Mouse (Mus musculus): Measurements from ENCODE around the gene Thegl. TPM values are rescaled to one million over a fixed set of nuclear protein-coding genes. Genes with fewer than 3 reads are reported as not detected.
A peak's percentile ranks its signal among the peaks of the same experiment; 100 is the strongest.

Thegl gene
- polyA plus RNA-seq, 1 experiment from 2014 or later, result not detected

GRCm38 (mm10) chr5:77074914-77075313 lies 59.1 kb downstream of the Thegl start:
- Histone ChIP-seq H3K9me3 (ENCODE audit: control insufficient read depth, low read length) (no peaks in the 10 kb centered on the region), H3K4me2 (ENCODE audit: low read length) (no peak overlapping the region), H3K27ac (replicated peaks in 1 of 2; ENCODE audit: control insufficient read depth in 1 of 2, insufficient read depth in 1 of 2, low read depth in 2 of 2, low read length in 2 of 2) (peak overlapping the region in 1 of 2 experiments; percentile 64; a peak in 3 of 4 replicates), H3K9ac (ENCODE audit: low read length) (no peak overlapping the region), H3K36me3 (ENCODE audit: control insufficient read depth, insufficient read depth, low read length) (no peaks in the 10 kb centered on the region), H3K4me3 (ENCODE audit: control insufficient read depth in 1 of 2, insufficient read depth in 1 of 2, low read depth in 1 of 2, low read length in 2 of 2) (no peak overlapping the region), H3K4me1 (ENCODE audit: control insufficient read depth in 2 of 2, insufficient read depth in 2 of 2, low read length in 2 of 2) (peaks cover 14 to 23% of the 10 kb centered on the region in 2 experiments), H3K27me3 (ENCODE audit: control insufficient read depth, insufficient read depth, low read length) (no peaks in the 10 kb centered on the region)
- WGBS, result 34% methylated on average over 2 of the region's 2 CpGs
- ATAC-seq (ENCODE audit: insufficient number of reproducible peaks, insufficient read depth, low FRiP score, low read depth), result peak; percentile 84

GRCm38 (mm10) chr5:77075951-77076350 lies 60.1 kb downstream of the Thegl start:
- no peak overlapping the region for H3K27ac ChIP-seq (replicated peaks in 1 of 2; ENCODE audit: control insufficient read depth in 1 of 2, insufficient read depth in 1 of 2, low read depth in 2 of 2, low read length in 2 of 2)
- no peaks in the 10 kb centered on the region for H3K36me3 ChIP-seq (ENCODE audit: control insufficient read depth, insufficient read depth, low read length)
- H3K27me3 ChIP-seq (ENCODE audit: control insufficient read depth, insufficient read depth, low read length), result no peaks in the 10 kb centered on the region
- peaks cover 14 to 23% of the 10 kb centered on the region in 2 experiments for H3K4me1 ChIP-seq (ENCODE audit: control insufficient read depth in 2 of 2, insufficient read depth in 2 of 2, low read length in 2 of 2)
- no peak for ATAC-seq (ENCODE audit: insufficient number of reproducible peaks, insufficient read depth, low FRiP score, low read depth)
- H3K4me3 ChIP-seq (ENCODE audit: control insufficient read depth in 1 of 2, insufficient read depth in 1 of 2, low read depth in 1 of 2, low read length in 2 of 2), result no peak overlapping the region
- H3K9me3 ChIP-seq (ENCODE audit: control insufficient read depth, low read length), result no peaks in the 10 kb centered on the region
- H3K4me2 ChIP-seq (ENCODE audit: low read length), result no peak overlapping the region
- H3K9ac ChIP-seq (ENCODE audit: low read length), result no peak overlapping the region
- 89% methylated on average over 4 of the region's 4 CpGs for WGBS

GRCm38 (mm10) chr5:77080761-77081160 lies 64.9 kb downstream of the Thegl start:
- Histone ChIP-seq H3K4me1 (ENCODE audit: control insufficient read depth in 2 of 2, insufficient read depth in 2 of 2, low read length in 2 of 2) (no peaks in the 10 kb centered on the region), H3K9ac (ENCODE audit: low read length) (no peak overlapping the region), H3K4me2 (ENCODE audit: low read length) (no peak overlapping the region), H3K36me3 (ENCODE audit: control insufficient read depth, insufficient read depth, low read length) (peaks cover 3% of the 10 kb centered on the region), H3K9me3 (ENCODE audit: control insufficient read depth, low read length) (no peaks in the 10 kb centered on the region), H3K27ac (replicated peaks in 1 of 2; ENCODE audit: control insufficient read depth in 1 of 2, insufficient read depth in 1 of 2, low read depth in 2 of 2, low read length in 2 of 2) (no peak overlapping the region), H3K27me3 (ENCODE audit: control insufficient read depth, insufficient read depth, low read length) (no peaks in the 10 kb centered on the region), H3K4me3 (ENCODE audit: control insufficient read depth in 1 of 2, insufficient read depth in 1 of 2, low read depth in 1 of 2, low read length in 2 of 2) (no peak overlapping the region)
- no peak for ATAC-seq (ENCODE audit: insufficient number of reproducible peaks, insufficient read depth, low FRiP score, low read depth)
- whole genome bisulfite sequencing, result 94% methylated on average over 4 of the region's 4 CpGs

GRCm38 (mm10) chr5:77082735-77083134 lies 66.9 kb downstream of the Thegl start:
- WGBS, result 71% methylated on average over 7 of the region's 7 CpGs
- peaks cover 21% of the 10 kb centered on the region for H3K36me3 ChIP-seq (ENCODE audit: control insufficient read depth, insufficient read depth, low read length)
- H3K4me1 ChIP-seq (ENCODE audit: control insufficient read depth in 2 of 2, insufficient read depth in 2 of 2, low read length in 2 of 2), result no peaks in the 10 kb centered on the region
- H3K9me3 ChIP-seq (ENCODE audit: control insufficient read depth, low read length), result no peaks in the 10 kb centered on the region
- H3K4me3 ChIP-seq (ENCODE audit: control insufficient read depth in 1 of 2, insufficient read depth in 1 of 2, low read depth in 1 of 2, low read length in 2 of 2), result no peak overlapping the region
- H3K9ac ChIP-seq (ENCODE audit: low read length), result no peak overlapping the region
- no peak overlapping the region for H3K27ac ChIP-seq (replicated peaks in 1 of 2; ENCODE audit: control insufficient read depth in 1 of 2, insufficient read depth in 1 of 2, low read depth in 2 of 2, low read length in 2 of 2)
- no peaks in the 10 kb centered on the region for H3K27me3 ChIP-seq (ENCODE audit: control insufficient read depth, insufficient read depth, low read length)
- ATAC-seq (ENCODE audit: insufficient number of reproducible peaks, insufficient read depth, low FRiP score, low read depth), result no peak
- H3K4me2 ChIP-seq (ENCODE audit: low read length), result no peak overlapping the region

- Histone ChIP-seq H3K4me3 (ENCODE audit: control insufficient read depth in 1 of 2, insufficient read depth in 1 of 2, low read depth in 1 of 2, low read length in 2 of 2) (no peak overlapping the region), H3K9ac (ENCODE audit: low read length) (no peak overlapping the region), H3K4me2 (ENCODE audit: low read length) (no peak overlapping the region), H3K36me3 (ENCODE audit: control insufficient read depth, insufficient read depth, low read length) (peaks cover 38% of the 10 kb centered on the region), H3K4me1 (ENCODE audit: control insufficient read depth in 2 of 2, insufficient read depth in 2 of 2, low read length in 2 of 2) (peaks cover 4 to 6% of the 10 kb centered on the region in 2 experiments; a peak in 2 of 4 replicates), H3K27ac (replicated peaks in 1 of 2; ENCODE audit: control insufficient read depth in 1 of 2, insufficient read depth in 1 of 2, low read depth in 2 of 2, low read length in 2 of 2) (no peak overlapping the region), H3K9me3 (ENCODE audit: control insufficient read depth, low read length) (no peaks in the 10 kb centered on the region), H3K27me3 (ENCODE audit: control insufficient read depth, insufficient read depth, low read length) (no peaks in the 10 kb centered on the region)
- 94% methylated on average over 4 of the region's 4 CpGs for WGBS
- no peak for ATAC-seq (ENCODE audit: insufficient number of reproducible peaks, insufficient read depth, low FRiP score, low read depth)
These were observed 68.6 kb downstream of the Thegl start for GRCm38 (mm10) chr5:77084418-77084817.

- H3K36me3 ChIP-seq (ENCODE audit: control insufficient read depth, insufficient read depth, low read length), result peaks cover 46% of the 10 kb centered on the region
- H3K4me3 ChIP-seq (ENCODE audit: control insufficient read depth in 1 of 2, insufficient read depth in 1 of 2, low read depth in 1 of 2, low read length in 2 of 2), result no peak overlapping the region
- H3K4me2 ChIP-seq (ENCODE audit: low read length), result no peak overlapping the region
- ATAC-seq (ENCODE audit: insufficient number of reproducible peaks, insufficient read depth, low FRiP score, low read depth), result no peak
- H3K27me3 ChIP-seq (ENCODE audit: control insufficient read depth, insufficient read depth, low read length), result no peaks in the 10 kb centered on the region
- no peak overlapping the region for H3K27ac ChIP-seq (replicated peaks in 1 of 2; ENCODE audit: control insufficient read depth in 1 of 2, insufficient read depth in 1 of 2, low read depth in 2 of 2, low read length in 2 of 2)
- H3K4me1 ChIP-seq (ENCODE audit: control insufficient read depth in 2 of 2, insufficient read depth in 2 of 2, low read length in 2 of 2), result peaks cover 7 to 17% of the 10 kb centered on the region in 2 experiments; a peak in 2 of 4 replicates
- H3K9ac ChIP-seq (ENCODE audit: low read length), result no peak overlapping the region
- no peaks in the 10 kb centered on the region for H3K9me3 ChIP-seq (ENCODE audit: control insufficient read depth, low read length)
- 84% methylated on average over 10 of the region's 10 CpGs for WGBS
These were observed 70.1 kb downstream of the Thegl start for GRCm38 (mm10) chr5:77085753-77086450.

- WGBS, result 88% methylated on average over 7 of the region's 7 CpGs
- Histone ChIP-seq H3K36me3 (ENCODE audit: control insufficient read depth, insufficient read depth, low read length) (peaks cover 49% of the 10 kb centered on the region), H3K4me2 (ENCODE audit: low read length) (no peak overlapping the region), H3K4me3 (ENCODE audit: control insufficient read depth in 1 of 2, insufficient read depth in 1 of 2, low read depth in 1 of 2, low read length in 2 of 2) (no peak overlapping the region), H3K27me3 (ENCODE audit: control insufficient read depth, insufficient read depth, low read length) (no peaks in the 10 kb centered on the region), H3K27ac (replicated peaks in 1 of 2; ENCODE audit: control insufficient read depth in 1 of 2, insufficient read depth in 1 of 2, low read depth in 2 of 2, low read length in 2 of 2) (no peak overlapping the region), H3K9me3 (ENCODE audit: control insufficient read depth, low read length) (no peaks in the 10 kb centered on the region), H3K4me1 (ENCODE audit: control insufficient read depth in 2 of 2, insufficient read depth in 2 of 2, low read length in 2 of 2) (peaks cover 7 to 20% of the 10 kb centered on the region in 2 experiments; a peak in 2 of 4 replicates), H3K9ac (ENCODE audit: low read length) (no peak overlapping the region)
- no peak for ATAC-seq (ENCODE audit: insufficient number of reproducible peaks, insufficient read depth, low FRiP score, low read depth)
These were observed 70.7 kb downstream of the Thegl start for GRCm38 (mm10) chr5:77086541-77086940.

- Histone ChIP-seq H3K27me3 (ENCODE audit: control insufficient read depth, insufficient read depth, low read length) (no peaks in the 10 kb centered on the region), H3K9me3 (ENCODE audit: control insufficient read depth, low read length) (no peaks in the 10 kb centered on the region)
These were observed 71.3 kb downstream of the Thegl start for GRCm38 (mm10) chr5:77087122-77087521.

More at GRCm38 (mm10) chr5:77087122-77087521, 71.3 kb downstream of the Thegl start:
- no peak overlapping the region for H3K27ac ChIP-seq (replicated peaks in 1 of 2; ENCODE audit: control insufficient read depth in 1 of 2, insufficient read depth in 1 of 2, low read depth in 2 of 2, low read length in 2 of 2)
- WGBS, result 67% methylated on average over 3 of the region's 3 CpGs
- no peak for ATAC-seq (ENCODE audit: insufficient number of reproducible peaks, insufficient read depth, low FRiP score, low read depth)
- H3K4me3 ChIP-seq (ENCODE audit: control insufficient read depth in 1 of 2, insufficient read depth in 1 of 2, low read depth in 1 of 2, low read length in 2 of 2), result no peak overlapping the region
- H3K4me1 ChIP-seq (ENCODE audit: control insufficient read depth in 2 of 2, insufficient read depth in 2 of 2, low read length in 2 of 2), result peaks cover 11 to 25% of the 10 kb centered on the region in 2 experiments
- H3K4me2 ChIP-seq (ENCODE audit: low read length), result no peak overlapping the region
- H3K9ac ChIP-seq (ENCODE audit: low read length), result no peak overlapping the region
- peaks cover 55% of the 10 kb centered on the region for H3K36me3 ChIP-seq (ENCODE audit: control insufficient read depth, insufficient read depth, low read length)

Measured in heart, embryonic 14.5 days (tissue).